Mouse (Mus musculus): Measurements from ENCODE around the gene Tbc1d7. TPM values are rescaled to one million over a fixed set of nuclear protein-coding genes. Genes with fewer than 3 reads are reported as not detected.

Gene Tbc1d7
- total and polyA plus RNA-seq, 2 experiments from 2014 or later: 14.8 to 70.5 TPM

DNA sequence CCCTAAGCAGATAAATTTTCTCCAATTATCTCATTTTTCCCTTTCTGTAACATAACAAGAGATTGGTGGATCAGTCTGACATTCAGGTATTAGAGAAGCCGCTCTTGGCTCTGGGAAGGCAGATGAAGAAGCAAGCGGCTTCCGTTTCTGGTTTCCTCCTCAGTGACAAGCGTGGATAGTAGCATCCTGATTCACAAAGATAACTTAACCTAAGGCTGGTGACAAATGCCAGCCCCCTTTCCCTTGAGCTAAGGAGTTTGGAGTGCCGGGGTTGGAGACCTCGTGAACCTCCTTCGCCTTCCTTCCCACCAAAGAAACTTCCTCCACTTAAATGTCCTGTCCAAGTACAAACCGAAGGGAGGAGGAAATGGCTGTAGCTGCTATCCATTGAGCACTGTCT, 45.8 kb upstream of the Tbc1d7 start:
- H3K4me3 ChIP-seq (ENCODE audit: low read depth, low read length): no peak overlapping the region
- TF ChIP-seq CTCF (IDR thresholded peaks at IDR 0.05; ENCODE audit: low read depth) (no peak), EP300 (IDR thresholded peaks at IDR 0.05; ENCODE audit: low read depth) (no peak)
- DNase-seq (ENCODE audit: low spot score) (no peak), ATAC-seq (ENCODE audit: insufficient read depth, low read depth) (no peak)
- no peak overlapping the region for H3K4me2 ChIP-seq (ENCODE audit: low read depth, low read length)
- no peaks in the 10 kb centered on the region for H3K9me3 ChIP-seq (replicated peaks; ENCODE audit: control insufficient read depth, low read length)
- no peak overlapping the region for H3K9ac ChIP-seq (replicated peaks; ENCODE audit: low read depth, low read length)
- peaks cover 33% of the 10 kb centered on the region for H3K4me1 ChIP-seq (ENCODE audit: control insufficient read depth, insufficient read depth)
- no peaks in the 10 kb centered on the region for H3K27me3 ChIP-seq (ENCODE audit: control insufficient read depth, insufficient read depth, low read length)
- 68% methylated on average over 8 of the region's 8 CpGs for WGBS
- no peaks in the 10 kb centered on the region for H3K36me3 ChIP-seq (replicated peaks; ENCODE audit: control insufficient read depth, insufficient read depth, low read length)
- no peak overlapping the region for H3K27ac ChIP-seq (ENCODE audit: low read depth)

GRCm38 (mm10) chr13:43215994-43216706, 44.8 kb upstream of the Tbc1d7 start:
- Histone ChIP-seq H3K27ac (ENCODE audit: low read depth) (no peak overlapping the region), H3K4me3 (ENCODE audit: low read depth, low read length) (no peak overlapping the region), H3K4me2 (ENCODE audit: low read depth, low read length) (no peak overlapping the region), H3K9me3 (replicated peaks; ENCODE audit: control insufficient read depth, low read length) (no peaks in the 10 kb centered on the region), H3K4me1 (ENCODE audit: control insufficient read depth, insufficient read depth) (peaks cover 39% of the 10 kb centered on the region), H3K9ac (replicated peaks; ENCODE audit: low read depth, low read length) (no peak overlapping the region), H3K27me3 (ENCODE audit: control insufficient read depth, insufficient read depth, low read length) (no peaks in the 10 kb centered on the region), H3K36me3 (replicated peaks; ENCODE audit: control insufficient read depth, insufficient read depth, low read length) (no peaks in the 10 kb centered on the region)
- TF ChIP-seq EP300 (IDR thresholded peaks at IDR 0.05; ENCODE audit: low read depth): no peak
- no peak for TF ChIP-seq CTCF (IDR thresholded peaks at IDR 0.05; ENCODE audit: low read depth)
- 83% methylated on average over 9 of the region's 9 CpGs for WGBS
- ATAC-seq (ENCODE audit: insufficient read depth, low read depth): no peak
- DNase-seq (ENCODE audit: low spot score): no peak

GRCm38 (mm10) chr13:43215144-43215993, 44.1 kb upstream of the Tbc1d7 start:
- H3K27ac ChIP-seq (ENCODE audit: low read depth): no peak overlapping the region
- no peak for DNase-seq (ENCODE audit: low spot score)
- no peak overlapping the region for H3K4me2 ChIP-seq (ENCODE audit: low read depth, low read length)
- no peaks in the 10 kb centered on the region for H3K27me3 ChIP-seq (ENCODE audit: control insufficient read depth, insufficient read depth, low read length)
- no peak overlapping the region for H3K9ac ChIP-seq (replicated peaks; ENCODE audit: low read depth, low read length)
- WGBS: 31% methylated on average over 19 of the region's 19 CpGs
- H3K9me3 ChIP-seq (replicated peaks; ENCODE audit: control insufficient read depth, low read length): no peaks in the 10 kb centered on the region
- peaks cover 39% of the 10 kb centered on the region for H3K4me1 ChIP-seq (ENCODE audit: control insufficient read depth, insufficient read depth)
- TF ChIP-seq CTCF (IDR thresholded peaks at IDR 0.05; ENCODE audit: low read depth): no peak
- no peak for TF ChIP-seq EP300 (IDR thresholded peaks at IDR 0.05; ENCODE audit: low read depth)
- no peak for ATAC-seq (ENCODE audit: insufficient read depth, low read depth)
- no peaks in the 10 kb centered on the region for H3K36me3 ChIP-seq (replicated peaks; ENCODE audit: control insufficient read depth, insufficient read depth, low read length)
- no peak overlapping the region for H3K4me3 ChIP-seq (ENCODE audit: low read depth, low read length)

DNA sequence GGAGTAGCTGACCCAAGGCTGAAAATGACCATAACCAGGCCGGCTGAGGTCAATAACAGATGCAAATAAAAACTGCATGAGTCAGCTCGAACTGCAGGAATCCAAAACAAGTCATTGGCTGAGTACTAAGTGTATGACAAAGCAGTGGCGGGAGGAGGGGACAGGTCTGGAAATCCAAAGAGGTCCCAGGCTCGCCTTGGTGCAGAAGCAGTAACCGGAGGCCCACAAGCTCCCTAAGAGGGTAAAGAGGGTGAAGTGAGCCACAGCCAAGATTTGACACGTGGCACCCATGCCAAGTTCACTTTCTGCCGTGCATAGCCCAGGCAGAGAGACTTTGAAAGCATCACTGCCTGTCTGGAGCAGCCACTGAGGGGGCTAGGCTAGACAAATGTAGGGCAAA, 41.0 kb upstream of the Tbc1d7 start:
- 36% methylated on average over 7 of the region's 7 CpGs for WGBS
- no peak for TF ChIP-seq EP300 (IDR thresholded peaks at IDR 0.05; ENCODE audit: low read depth)
- no peak for TF ChIP-seq CTCF (IDR thresholded peaks at IDR 0.05; ENCODE audit: low read depth)

GRCm38 (mm10) chr13:43210956-43211355, 39.7 kb upstream of the Tbc1d7 start:
- ATAC-seq (ENCODE audit: insufficient read depth, low read depth) (no peak), DNase-seq (ENCODE audit: low spot score) (no peak)
- Histone ChIP-seq H3K4me3 (ENCODE audit: low read depth, low read length) (no peak overlapping the region), H3K9ac (replicated peaks; ENCODE audit: low read depth, low read length) (no peak overlapping the region), H3K27ac (ENCODE audit: low read depth) (no peak overlapping the region), H3K9me3 (replicated peaks; ENCODE audit: control insufficient read depth, low read length) (no peaks in the 10 kb centered on the region), H3K27me3 (ENCODE audit: control insufficient read depth, insufficient read depth, low read length) (no peaks in the 10 kb centered on the region), H3K4me1 (ENCODE audit: control insufficient read depth, insufficient read depth) (peaks cover 34% of the 10 kb centered on the region), H3K36me3 (replicated peaks; ENCODE audit: control insufficient read depth, insufficient read depth, low read length) (no peaks in the 10 kb centered on the region), H3K4me2 (ENCODE audit: low read depth, low read length) (no peak overlapping the region)
- TF ChIP-seq CTCF (IDR thresholded peaks at IDR 0.05; ENCODE audit: low read depth) (no peak), EP300 (IDR thresholded peaks at IDR 0.05; ENCODE audit: low read depth) (no peak)
- 87% methylated on average over 5 of the region's 5 CpGs for WGBS

More for the DNA sequence above, 41.0 kb upstream of the Tbc1d7 start:
- H3K4me2 ChIP-seq (ENCODE audit: low read depth, low read length): 0 out of 2 replicates have a peak overlapping the region, but pooled peaks have one; percentile 6
- DNase-seq (ENCODE audit: low spot score): peak; percentile 56
- H3K27ac ChIP-seq (ENCODE audit: low read depth): peak overlapping the region; percentile 80
- H3K9ac ChIP-seq (replicated peaks; ENCODE audit: low read depth, low read length): no peak overlapping the region
- no peaks in the 10 kb centered on the region for H3K27me3 ChIP-seq (ENCODE audit: control insufficient read depth, insufficient read depth, low read length)
- H3K9me3 ChIP-seq (replicated peaks; ENCODE audit: control insufficient read depth, low read length): no peaks in the 10 kb centered on the region
- H3K4me1 ChIP-seq (ENCODE audit: control insufficient read depth, insufficient read depth): peaks cover 32% of the 10 kb centered on the region
- ATAC-seq (ENCODE audit: insufficient read depth, low read depth): peak; percentile 74
- H3K36me3 ChIP-seq (replicated peaks; ENCODE audit: control insufficient read depth, insufficient read depth, low read length): no peaks in the 10 kb centered on the region
- H3K4me3 ChIP-seq (ENCODE audit: low read depth, low read length): no peak overlapping the region
